Mouse (Mus musculus): Measurements from ENCODE around the gene Enthd1.

GRCm38 (mm10) chr15:80575817-80576370 is 10.9 kb upstream of the Enthd1 start:
- no peak for TF ChIP-seq POLR2A (IDR thresholded peaks at IDR 0.05; ENCODE audit: borderline replicate concordance, insufficient read depth, low read length)
- TF ChIP-seq CTCF (IDR thresholded peaks at IDR 0.05; ENCODE audit: borderline replicate concordance, insufficient read depth, low read depth, low read length) = no peak
